Mouse (Mus musculus) small intestine, adult 2 months (tissue): ENCODE measurements around the gene Gatad1.

Experiments
- CTCF ChIP-seq: fragments of 200-500 bp; IDR thresholded peaks from 2 replicates; pipeline ENCODE4 v1.5.1; 2012; ENCODE audit warnings: low read depth, mild to moderate bottlenecking, control low read depth, inconsistent platforms, low read length, moderate library complexity, mixed read lengths; ENCODE audit not compliant: insufficient replicate concordance, insufficient read length; ENCODE audit errors: extremely low read depth
- POLR2A ChIP-seq: fragments of 200-500 bp; IDR thresholded peaks from 2 replicates; pipeline ENCODE4 v1.6.1; 2012; ENCODE audit warnings: low read depth, mild to moderate bottlenecking, control low read depth, inconsistent platforms, low read length, moderate library complexity

DNA sequence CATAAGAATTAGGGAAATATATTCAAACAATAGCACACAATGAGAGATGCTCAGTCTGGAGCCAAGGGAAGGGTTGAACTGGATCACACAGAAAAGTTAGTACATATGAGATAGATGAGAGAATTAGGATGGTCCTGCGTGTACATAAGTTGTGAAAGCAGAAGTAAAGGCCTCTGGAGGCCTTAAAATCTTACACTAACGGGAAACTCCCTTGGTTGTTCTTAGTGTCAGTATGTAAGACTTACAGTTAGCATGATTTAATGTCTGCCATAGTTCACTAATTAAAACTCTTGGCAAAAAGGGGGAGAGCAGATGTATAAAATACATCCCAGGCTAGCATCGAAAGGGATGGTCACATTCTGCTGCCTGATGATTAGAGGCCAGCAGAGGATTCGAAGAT lies 3.2 kb downstream of the Gatad1 start:
- TF ChIP-seq CTCF (no peak), POLR2A (no peak)
